Mouse (Mus musculus) heart, adult 10 weeks (tissue): Measurements from ENCODE around the gene Plppr1. TPM values are rescaled to one million over a fixed set of nuclear protein-coding genes. Genes with fewer than 3 reads are reported as not detected.

ENCODE experiments used
- polyA plus RNA-seq: library from polyadenylated mRNA; stranded (reverse); fragments of 350-450 nt; fragmentation: Illumina TruSeq; extraction: RNeasy Lipid Tissue Mini Kit (QIAGEN cat#74804); gene quantifications from one replicate; pipeline ENCODE4 v1.2.3, GENCODE M21; 2014; ENCODE audit warnings: low read depth, low replicate concordance

The Plppr1 gene
- polyA plus RNA-seq: not detected

DNA sequence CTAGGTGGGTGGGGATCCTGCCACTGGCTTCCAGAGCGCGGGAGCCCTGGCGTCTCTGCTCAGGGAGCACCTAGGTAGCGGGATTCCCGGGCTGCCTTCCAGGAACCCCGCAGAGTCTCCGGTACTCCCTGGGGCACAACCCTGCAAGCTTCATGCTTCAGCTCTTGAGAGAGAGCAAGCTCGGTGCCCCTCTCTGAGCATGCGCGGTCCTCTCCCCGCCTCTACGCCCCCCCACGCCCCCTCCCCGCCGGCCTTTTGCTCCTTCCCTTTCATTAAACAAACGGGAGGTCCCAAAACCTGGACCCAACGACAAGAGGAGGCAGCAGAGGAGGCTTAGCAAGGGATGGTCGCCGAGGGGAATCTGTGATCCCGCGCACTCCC is at the start of gene Plppr1:
Gene Plppr1 (plus strand): TSS at position 253 of the 381 bp plus-strand sequence.

